Mouse (Mus musculus): ENCODE data around the gene Tmem44.

Tmem44 gene

GRCm38 (mm10) chr16:30518635-30519034 is 32.0 kb downstream of the Tmem44 start:
- DNase-seq (ENCODE audit: low spot score in 2 of 2): peak in 1 of 2 experiments; percentile 52

- peak; percentile 66 to 75 for DNase-seq (ENCODE audit: low spot score in 2 of 2)
Observed at GRCm38 (mm10) chr16:30517666-30518283, 32.9 kb downstream of the Tmem44 start.

- no peak for DNase-seq (ENCODE audit: low spot score in 2 of 2)
Observed at GRCm38 (mm10) chr16:30516993-30517392, 33.6 kb downstream of the Tmem44 start.

GRCm38 (mm10) chr16:30515418-30515817 is 35.2 kb downstream of the Tmem44 start:
- no peak for DNase-seq (ENCODE audit: low spot score in 2 of 2)

DNA sequence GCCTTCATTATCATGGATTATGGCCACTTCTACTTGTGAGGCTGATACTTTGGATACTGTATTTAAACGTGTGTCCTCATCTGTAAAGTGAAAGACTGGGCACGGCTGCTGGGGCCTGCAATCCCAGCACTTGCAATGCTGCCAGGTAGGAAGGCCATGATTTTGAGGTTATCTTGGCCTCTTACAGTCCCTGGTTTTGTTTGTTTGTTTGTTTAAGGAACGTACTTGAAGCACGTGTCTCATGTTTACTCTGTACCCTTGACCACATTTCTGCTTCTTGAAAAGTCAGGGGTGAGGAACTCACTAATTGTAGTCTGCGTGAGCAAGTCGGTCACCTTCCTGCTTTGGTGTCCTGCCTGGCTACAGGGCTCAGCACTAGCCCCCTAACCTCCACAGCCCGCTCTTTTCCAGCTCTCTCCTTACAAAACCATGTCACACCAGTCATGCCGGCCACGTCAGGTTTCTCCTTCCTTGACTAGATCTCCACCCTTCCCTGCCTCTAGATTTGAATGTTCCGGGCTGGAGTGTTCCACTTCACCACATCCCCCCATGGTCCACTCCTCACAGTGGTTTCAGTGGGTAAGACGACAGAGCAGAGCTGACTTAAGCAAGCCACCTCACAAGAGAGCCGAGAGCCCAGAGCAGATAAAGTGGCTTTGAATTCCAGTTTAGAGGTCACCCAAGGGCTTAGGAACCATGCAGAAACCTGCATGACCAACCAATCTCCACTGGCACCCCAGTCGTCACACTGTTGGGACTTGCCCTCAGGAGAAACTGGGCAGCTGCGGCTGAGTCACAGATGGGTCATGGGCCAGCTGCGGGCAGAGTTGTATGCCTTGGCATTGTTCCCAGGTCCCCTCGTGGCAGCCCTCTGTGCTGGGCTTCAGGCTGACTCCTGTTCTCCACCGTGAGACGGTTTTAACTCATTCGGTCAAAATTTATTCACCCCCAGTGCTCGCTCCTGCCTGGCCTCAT is 37.3 kb downstream of the Tmem44 start:
- no peak for DNase-seq (ENCODE audit: low spot score in 2 of 2)

GRCm38 (mm10) chr16:30512375-30513049 is 38.1 kb downstream of the Tmem44 start:
- no peak for DNase-seq (ENCODE audit: low spot score in 2 of 2)

- DNase-seq (ENCODE audit: low spot score in 2 of 2): no peak
Observed at GRCm38 (mm10) chr16:30511563-30512340, 38.9 kb downstream of the Tmem44 start.

DNA sequence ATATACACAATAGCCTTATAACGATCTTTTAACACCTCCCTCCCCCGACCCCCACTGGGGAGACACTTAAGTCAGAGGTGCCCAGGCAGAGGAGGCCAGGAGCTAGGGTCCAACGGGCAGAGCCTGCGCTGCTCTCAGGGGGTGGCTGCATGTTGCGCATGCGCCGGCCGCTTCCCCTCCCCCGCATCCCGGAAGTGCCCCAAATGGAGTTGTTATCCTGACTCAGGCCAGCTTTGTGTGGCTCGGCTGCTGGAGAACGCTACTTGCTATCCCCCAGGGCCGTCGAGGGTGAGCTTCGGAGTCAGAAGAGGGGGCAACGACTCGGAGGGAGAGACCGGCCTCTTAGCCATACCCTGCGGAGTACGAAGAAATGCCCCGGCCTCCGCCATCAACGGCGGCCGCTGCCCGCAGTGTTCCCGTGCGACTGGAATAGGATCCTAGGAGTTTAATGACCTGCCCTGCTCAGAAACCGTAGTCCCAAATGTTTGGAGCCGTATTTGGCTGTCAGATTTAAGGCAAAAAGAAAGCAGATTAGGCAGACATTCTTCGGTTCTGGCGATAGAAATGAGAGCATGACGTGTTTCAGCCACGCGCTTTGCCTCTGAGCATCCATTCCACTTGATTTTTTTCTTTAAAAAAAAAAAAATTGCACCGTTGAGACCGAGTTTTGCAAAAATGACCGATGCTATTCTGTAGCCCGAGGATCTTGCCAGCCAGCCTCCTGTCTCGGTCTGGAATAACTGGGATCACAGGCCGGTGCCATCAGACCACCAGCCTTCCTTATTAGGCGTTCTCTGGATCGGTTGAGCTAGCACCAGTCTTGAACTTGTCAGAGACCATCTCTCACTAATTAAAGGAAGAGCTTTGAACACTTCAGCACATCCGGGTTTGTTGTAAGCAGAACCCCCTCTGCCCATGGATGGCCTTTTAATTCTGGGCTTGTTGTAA is 39.9 kb downstream of the Tmem44 start:
- DNase-seq (ENCODE audit: low spot score in 2 of 2): peak; percentile 90 to 93

GRCm38 (mm10) chr16:30510091-30510490 is 40.6 kb downstream of the Tmem44 start:
- DNase-seq (ENCODE audit: low spot score in 2 of 2): no peak

- DNase-seq (ENCODE audit: low spot score in 2 of 2): no peak
Observed at GRCm38 (mm10) chr16:30509340-30509739, 41.3 kb downstream of the Tmem44 start.

DNA sequence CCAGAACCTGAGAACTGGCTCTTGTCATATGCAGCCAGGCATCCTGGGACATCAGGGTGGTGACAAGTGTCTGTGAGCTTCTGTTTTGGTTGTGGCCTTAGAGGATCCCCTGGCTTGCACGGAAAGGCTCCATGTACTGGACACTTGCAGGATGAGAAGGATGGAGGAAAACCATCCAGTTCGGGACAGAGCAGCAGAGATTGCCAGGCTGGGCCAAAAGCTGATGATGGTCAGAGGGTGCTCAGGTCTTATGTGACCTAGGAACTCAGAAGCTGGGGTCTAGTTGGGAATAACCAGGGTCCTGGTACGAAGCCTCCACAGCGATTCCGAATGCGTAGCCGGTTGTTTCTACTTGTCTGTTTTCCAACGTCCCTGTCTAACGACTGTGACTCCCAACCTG is 41.9 kb downstream of the Tmem44 start:
- DNase-seq (ENCODE audit: low spot score in 2 of 2): no peak

DNA sequence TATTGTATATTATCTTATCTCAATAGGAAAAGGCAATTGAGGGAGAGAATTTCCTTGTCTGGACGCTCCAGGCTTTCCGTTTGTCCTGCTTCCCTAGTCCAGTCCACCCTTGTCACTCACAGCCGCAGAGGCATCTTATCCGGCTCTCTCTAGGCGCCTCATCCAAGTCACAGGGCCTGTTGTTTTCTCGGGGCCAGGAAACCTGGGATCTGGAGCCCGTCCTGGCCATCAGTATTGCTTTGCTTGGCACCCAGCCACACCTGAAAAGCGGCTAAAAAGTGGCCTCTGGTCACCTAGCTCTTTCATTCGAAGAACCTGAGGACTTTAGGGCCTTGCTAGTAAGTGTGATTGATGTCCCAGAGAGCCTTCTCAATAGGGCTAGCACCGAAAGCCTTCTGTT is 43.5 kb downstream of the Tmem44 start:
- DNase-seq (ENCODE audit: low spot score in 2 of 2): no peak

DNA sequence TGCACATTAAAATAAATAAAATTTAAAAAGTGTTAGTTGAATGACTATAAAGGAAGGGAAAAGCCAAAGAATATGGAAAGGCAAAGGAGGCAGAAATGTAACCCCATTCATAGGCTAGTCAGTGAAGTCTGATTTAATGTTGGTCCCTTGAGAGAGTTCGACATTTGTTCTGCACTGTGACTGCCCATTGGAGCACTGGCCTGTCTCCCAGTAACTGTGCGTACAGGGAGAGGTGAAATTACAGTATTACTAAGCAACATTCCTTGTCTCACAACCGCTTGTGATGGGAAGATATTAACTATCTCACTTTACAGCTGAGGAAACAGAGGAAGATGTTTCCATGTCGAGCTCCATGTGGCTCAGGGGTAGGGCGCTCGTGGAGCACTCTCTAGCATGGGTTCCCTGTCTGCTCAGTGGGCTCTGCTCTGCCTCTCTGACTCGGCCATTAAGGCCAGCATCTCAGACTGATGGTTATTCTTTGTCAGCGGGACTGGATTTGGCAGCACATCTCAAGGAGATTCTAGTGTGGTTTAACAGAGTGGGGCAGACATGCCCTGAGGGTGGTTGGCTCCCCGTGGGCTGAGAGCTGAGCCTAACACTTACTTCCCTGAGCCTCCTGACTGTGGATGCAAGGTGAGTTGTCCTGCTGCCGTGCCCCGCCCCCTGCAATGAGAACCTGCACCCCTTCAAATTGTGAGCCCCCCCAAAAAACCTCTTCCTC is 45.2 kb downstream of the Tmem44 start:
- DNase-seq (ENCODE audit: low spot score in 2 of 2): no peak

GRCm38 (mm10) chr16:30504856-30505255 is 45.8 kb downstream of the Tmem44 start:
- DNase-seq (ENCODE audit: low spot score in 2 of 2): no peak

DNA sequence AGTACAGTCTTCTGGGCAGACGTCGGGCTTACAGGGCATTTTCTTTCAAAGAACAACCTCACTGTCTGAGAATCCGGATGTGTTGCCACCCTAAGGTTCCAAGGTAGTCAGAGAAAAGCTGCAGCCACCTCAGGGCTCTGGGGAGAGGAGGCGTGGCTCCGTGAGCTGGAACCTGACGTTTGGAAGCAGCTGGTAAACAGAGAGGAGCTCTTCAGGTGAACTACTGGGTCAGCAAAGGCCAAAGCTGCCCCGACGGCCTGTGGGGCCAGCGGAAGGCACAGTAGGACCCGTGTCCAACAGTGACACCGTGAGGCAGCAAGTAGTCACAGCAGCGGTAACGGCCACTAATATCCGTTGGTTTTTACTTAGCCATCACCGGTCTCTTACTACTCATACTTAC is 46.7 kb downstream of the Tmem44 start:
- DNase-seq (ENCODE audit: low spot score in 2 of 2): peak; percentile 53 to 67

- peak; percentile 71 to 73 for DNase-seq (ENCODE audit: low spot score in 2 of 2)
Observed at GRCm38 (mm10) chr16:30502221-30502891, 48.3 kb downstream of the Tmem44 start.

GRCm38 (mm10) chr16:30501621-30502020 is 49.0 kb downstream of the Tmem44 start:
- DNase-seq (ENCODE audit: low spot score in 2 of 2): no peak

DNA sequence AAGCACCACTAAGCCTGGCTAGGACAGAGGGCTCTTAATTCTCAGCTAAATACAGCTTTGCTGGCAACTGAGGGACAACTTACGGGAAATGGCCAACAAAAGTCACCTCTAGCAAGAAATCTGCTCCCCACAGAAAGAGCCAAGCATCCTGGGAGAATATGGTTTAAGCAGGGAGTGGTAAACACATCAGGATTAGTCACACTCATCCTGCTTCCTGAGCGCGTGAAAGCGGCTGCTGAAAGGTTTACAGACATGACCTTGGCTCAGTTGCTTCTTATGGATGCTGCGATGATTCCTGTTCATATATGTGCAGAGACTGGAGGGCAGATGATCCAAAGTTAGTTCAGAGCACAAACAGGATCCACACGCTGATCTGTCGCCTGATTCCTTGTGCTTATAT is 50.4 kb downstream of the Tmem44 start:
- no peak for DNase-seq (ENCODE audit: low spot score in 2 of 2)

Measured in heart, adult 9 months (tissue).